Mouse (Mus musculus) brain, embryonic 14.5 days (tissue): ENCODE results near the gene Armc9. TPM values are rescaled to one million over a fixed set of nuclear protein-coding genes. Genes with fewer than 3 reads are reported as not detected.

Experiments used
- DNase-seq: peaks from one replicate; pipeline ENCODE4 v3.0.0-alpha.2; 2011; ENCODE audit warnings: low read depth
- CTCF ChIP-seq: fragments of 200-500 bp; IDR thresholded peaks from 2 replicates; pipeline ENCODE4 v1.5.1; 2012; ENCODE audit warnings: inconsistent platforms, mild to moderate bottlenecking, moderate library complexity, borderline replicate concordance; ENCODE audit not compliant: insufficient read depth, insufficient read length; ENCODE audit errors: extremely low read depth
- POLR2A ChIP-seq: fragments of 200-500 bp; IDR thresholded peaks from 2 replicates; pipeline ENCODE4 v1.6.1; 2012; ENCODE audit warnings: mild to moderate bottlenecking, inconsistent platforms, borderline replicate concordance; ENCODE audit not compliant: poor library complexity, insufficient read depth, insufficient read length, severe bottlenecking; ENCODE audit errors: extremely low read depth
- polyA plus RNA-seq: library from polyadenylated mRNA; depleted of rRNA; stranded (reverse); fragments of >200 nt; gene quantifications from 2 replicates; pipeline ENCODE4 v1.2.3, GENCODE M21; 2012

Gene Armc9
- polyA plus RNA-seq, 1 experiment: 23.9 TPM

DNA sequence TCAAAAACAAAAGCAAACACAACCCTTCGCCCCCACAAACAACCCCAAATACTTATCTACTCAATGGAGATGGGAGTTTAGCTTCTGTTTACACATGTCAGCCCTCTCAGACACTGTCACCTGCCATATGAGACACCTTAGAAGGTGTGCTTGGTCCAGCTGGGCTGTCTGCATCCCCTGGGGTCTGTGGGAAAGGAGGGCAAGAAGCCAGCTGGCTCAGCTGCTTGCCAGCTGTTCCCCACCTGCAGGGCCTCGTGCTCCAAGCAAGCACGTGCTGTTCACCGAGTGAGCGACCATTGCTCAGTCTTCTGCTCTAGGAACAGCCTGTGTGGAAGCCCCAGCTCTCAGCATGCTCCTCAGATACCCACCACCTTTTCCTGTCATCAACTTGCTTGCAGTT is 44.4 kb downstream of the Armc9 start:
- DNase-seq: no peak
- TF ChIP-seq CTCF (no peak), POLR2A (no peak)

DNA sequence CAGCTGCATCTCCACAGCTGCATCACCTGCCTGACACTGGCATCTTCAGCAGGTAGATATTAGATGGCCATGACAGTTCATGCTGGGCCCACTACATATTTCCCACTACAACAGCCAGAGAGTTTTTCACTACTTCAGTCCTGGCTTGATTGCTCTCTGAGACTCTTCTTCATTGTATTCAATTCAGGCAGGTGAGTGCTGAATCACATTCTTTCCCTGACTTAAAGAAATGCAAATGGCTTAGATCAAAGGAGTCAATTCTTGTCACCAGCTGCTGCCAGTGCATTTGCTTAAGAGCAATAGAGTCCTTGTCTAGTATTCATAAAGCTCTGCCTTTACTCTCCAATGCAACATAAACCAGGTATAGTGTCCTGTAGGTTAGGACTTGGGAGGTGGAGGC is 46.7 kb downstream of the Armc9 start:
- no peak for TF ChIP-seq POLR2A
- TF ChIP-seq CTCF: no peak
- no peak for DNase-seq

DNA sequence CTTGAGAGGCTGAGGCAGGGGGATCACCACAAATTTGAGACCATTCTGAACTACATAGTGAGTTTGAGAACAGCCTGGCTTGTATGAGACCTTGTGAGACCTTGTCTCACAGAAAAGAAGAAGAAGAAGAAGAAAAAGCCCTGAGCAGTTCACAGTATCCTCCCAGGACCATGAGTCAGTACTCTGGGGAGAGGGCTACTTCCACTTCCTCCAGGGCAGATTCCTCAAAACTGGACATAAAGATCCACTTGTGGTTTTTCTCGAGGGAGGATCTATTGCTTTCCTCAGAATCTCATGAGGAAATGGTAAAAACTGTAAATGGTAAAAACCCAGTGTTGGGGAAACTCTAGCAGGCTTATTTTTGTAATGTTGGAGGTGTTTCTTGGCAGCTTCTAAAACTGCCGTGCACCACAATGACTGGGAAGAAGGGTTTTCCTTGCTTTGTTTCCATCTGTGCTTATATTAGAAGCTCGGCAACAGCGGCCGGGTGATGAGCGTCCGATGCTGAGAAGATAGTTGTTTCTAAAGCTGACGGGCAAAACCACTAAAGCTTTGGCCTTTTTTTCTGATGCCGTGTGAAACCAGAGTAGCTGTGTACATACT is 48.1 kb downstream of the Armc9 start:
- no peak for TF ChIP-seq POLR2A
- TF ChIP-seq CTCF: no peak
- DNase-seq: no peak

DNA sequence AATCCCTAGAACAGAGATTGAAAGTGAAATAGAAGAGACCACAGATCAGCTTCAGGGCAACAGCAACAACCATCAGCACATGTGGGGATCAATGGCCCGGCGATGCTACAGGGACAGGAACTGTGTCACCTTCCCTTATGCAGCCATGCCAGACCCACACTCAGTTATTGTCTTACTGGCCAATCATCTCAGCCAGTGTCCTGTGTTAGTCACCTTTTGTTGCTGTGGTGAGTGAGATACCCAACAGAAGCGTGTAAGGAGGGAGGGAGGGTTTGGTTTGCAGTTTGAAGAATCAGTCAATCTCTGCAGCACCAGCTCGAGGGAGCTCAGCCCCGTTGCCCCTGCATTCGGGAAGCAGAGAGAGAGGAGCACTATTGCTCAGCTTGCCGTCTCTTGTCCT is 56.1 kb downstream of the Armc9 start:
- no peak for TF ChIP-seq CTCF
- TF ChIP-seq POLR2A: no peak
- DNase-seq: no peak

DNA sequence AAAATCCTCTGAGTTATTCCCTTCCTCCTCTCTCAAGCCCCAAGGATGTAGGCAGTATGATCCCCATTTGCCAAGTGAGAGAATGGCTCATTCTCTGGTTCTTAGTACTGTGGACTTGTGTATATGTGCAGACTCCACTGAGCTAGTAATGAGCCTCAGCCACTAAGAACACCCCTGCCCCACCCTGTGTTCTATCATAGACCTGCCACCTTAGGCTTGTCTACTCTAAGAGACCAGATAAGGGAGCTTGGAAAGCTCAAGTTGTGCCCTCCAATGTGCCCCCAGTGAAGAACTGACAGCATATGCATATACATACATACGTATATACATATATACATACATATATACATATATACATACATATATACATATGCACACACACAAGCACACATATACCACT is 56.9 kb downstream of the Armc9 start:
- TF ChIP-seq CTCF (no peak), POLR2A (no peak)
- DNase-seq: no peak

DNA sequence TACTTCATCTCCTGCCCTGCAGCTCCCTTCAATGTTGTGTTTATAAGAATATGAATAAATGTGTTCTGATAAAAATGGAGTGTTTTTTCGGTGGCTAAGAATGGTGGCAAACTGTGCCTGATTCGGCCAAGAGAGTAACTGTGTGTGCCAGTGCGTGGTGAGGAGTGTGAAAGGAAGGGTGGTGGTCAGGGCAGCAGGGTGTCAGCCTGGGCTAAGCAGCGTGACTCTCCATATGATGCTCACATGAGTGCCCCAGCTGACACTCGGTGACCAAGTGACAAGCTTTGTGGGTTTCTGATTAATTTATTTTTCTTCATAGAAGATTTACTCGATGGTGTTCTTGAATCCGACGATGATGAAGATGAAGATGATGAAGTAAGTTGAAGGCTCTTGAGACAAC is 58.2 kb downstream of the Armc9 start:
- TF ChIP-seq CTCF (no peak), POLR2A (no peak)
- DNase-seq: no peak

DNA sequence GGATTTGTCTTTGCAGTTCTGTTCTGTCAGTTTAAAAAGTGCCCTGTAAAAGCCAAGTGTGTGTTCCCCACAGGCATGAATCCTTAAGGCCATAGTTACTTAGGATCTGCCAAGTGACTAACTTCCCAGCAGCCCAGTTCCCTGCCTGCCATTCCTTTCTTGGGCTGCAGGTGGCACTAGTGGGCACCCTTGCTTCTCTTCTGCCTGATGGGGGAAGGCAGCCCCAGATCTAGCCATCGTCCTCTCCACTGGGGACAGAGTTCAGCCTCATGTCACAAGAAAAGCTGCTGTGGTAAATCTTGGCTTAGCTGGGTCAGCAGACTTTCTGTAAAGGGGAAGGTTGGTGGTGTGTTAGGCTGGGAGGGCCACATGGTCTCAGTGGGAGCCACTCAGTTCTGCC is 59.6 kb downstream of the Armc9 start:
- TF ChIP-seq POLR2A: no peak
- TF ChIP-seq CTCF: peak; percentile 99

DNA sequence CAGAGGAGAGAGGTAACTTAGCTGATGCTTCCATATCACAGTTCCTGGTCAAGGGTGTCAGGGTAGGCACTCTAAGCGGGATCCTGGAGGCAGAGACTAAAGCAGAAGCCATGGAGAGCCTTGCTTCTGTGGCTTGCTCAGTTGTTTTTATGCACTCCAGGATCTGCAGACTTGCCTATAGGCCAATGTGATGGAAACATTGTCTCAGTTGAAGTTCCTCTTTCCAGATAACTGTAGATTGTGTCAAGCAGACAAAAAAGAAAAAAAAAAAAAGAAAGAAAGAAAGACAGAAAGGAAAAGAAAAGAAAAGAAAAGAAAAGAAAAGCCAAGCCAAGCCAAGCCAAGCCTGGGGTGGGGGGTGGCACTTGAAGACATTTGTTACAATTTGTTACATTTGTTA is 60.7 kb downstream of the Armc9 start:
- TF ChIP-seq CTCF (no peak), POLR2A (no peak)
- DNase-seq: no peak

More for the DNA sequence above, 59.6 kb downstream of the Armc9 start:
- DNase-seq: peak; percentile 77

DNA sequence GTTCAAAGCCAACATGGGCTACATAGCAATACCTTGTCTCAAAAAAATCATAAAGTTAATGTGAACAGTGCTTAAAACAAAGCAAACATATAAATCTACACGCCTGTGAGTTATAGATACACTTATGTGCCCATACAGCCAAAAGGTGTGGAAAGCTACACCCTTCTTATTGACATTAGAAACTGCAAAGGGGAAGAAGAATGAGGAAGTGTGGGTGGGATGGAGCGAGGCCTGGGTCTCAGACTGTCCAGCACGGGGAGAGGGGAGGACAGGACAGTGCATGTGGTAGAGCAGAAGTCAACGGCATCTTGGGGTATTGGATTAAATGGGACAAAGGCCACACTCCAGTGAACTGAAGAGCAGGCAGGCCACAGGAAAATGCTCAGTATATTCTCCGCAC is 61.8 kb downstream of the Armc9 start:
- TF ChIP-seq CTCF (no peak), POLR2A (no peak)

DNA sequence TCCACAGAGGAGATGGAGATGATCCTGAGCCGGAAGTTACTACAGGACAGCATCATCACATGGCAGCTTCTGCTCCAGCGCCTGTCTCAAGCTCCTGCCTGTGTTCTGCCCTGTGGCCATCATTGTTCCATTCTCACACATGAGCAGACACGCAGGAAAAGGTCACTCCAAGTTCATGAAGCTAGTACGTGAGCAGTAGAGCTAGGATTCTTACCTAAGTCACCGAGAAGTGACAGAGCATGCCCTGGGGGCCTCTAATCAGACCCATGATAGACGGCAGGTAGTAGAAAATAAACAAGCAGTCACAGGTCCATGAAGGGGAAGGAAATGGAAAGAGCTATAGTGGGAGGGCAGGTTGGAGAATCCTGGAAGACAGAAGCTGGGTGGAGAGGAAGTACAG is 63.4 kb downstream of the Armc9 start:
- TF ChIP-seq CTCF (no peak), POLR2A (no peak)
- no peak for DNase-seq

More for the DNA sequence above, 61.8 kb downstream of the Armc9 start:
- DNase-seq: no peak

DNA sequence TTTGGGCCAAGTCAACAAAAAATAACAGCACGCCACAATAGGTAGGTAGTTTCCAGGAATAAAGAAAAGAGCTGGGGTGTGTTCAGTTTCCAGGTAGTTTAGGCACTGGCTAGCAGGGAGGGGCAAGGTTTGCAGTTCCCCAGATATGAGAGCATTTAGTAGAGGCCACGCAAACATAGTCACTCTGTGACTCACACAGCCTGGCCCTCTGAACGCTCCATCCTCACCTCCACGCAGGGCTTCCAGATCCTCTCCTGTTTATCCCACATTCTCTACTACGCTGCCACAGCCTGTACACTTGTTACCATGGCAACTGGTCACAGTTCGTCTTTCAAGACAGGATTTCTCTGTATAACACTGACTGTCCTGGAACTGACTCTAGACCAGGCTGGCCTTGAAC is 70.6 kb downstream of the Armc9 start:
- peak; percentile 52 for DNase-seq
- no peak for TF ChIP-seq POLR2A
- TF ChIP-seq CTCF: no peak

DNA sequence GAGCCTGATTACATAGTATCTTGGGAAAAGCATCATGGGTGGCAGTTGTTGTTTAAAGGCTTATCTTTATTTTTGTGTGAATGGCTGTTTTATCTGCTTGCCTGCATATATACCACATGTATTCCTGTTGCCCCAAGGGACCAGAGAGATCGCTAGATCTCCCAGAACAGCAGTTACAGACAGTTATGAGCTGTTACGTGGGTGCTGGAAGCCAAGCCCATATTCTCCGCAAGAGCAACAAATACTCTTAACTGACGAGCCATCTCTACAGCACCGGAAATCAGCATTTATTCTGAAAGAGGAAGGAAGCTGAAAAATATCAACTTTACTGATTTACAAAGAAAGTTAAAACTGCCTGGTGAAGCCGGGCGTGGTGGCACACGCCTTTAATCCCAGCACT is 74.1 kb downstream of the Armc9 start:
- DNase-seq: no peak
- TF ChIP-seq POLR2A (no peak), CTCF (no peak)

DNA sequence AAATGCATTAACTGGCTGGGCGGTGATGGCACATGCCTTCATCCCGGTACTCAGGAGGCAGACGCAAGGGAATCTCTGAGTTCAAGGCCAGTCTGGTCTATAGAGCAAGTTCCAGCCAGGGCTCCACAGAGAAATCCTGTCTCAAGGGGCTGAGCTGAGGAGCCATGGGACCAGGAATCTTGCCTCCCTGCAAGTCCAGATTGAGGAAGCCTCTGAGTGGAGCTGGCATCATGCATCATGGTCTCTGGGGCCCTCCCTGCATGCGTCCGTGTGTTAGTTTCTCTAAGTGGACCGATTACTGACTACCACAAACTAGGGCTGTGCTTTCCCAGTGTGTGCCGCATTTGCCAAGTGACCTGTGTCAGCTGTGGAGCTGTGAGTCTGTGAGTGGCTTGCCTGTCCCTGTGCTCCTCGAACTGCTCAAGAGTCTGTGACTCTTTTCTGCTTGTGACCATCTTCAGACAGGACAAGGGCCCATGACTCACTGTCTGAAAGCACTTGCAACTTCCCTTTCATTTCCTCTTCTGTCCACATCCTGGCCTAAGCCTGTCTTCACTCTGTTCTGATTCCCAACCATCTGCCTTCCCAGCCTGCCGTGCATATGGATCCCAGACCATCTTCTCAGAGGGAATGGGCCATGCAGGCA is 74.7 kb downstream of the Armc9 start:
- no peak for TF ChIP-seq POLR2A
- no peak for TF ChIP-seq CTCF
- no peak for DNase-seq
